Mouse (Mus musculus): Measurements from ENCODE around the gene Cdc42bpb.

Cdc42bpb gene

DNA sequence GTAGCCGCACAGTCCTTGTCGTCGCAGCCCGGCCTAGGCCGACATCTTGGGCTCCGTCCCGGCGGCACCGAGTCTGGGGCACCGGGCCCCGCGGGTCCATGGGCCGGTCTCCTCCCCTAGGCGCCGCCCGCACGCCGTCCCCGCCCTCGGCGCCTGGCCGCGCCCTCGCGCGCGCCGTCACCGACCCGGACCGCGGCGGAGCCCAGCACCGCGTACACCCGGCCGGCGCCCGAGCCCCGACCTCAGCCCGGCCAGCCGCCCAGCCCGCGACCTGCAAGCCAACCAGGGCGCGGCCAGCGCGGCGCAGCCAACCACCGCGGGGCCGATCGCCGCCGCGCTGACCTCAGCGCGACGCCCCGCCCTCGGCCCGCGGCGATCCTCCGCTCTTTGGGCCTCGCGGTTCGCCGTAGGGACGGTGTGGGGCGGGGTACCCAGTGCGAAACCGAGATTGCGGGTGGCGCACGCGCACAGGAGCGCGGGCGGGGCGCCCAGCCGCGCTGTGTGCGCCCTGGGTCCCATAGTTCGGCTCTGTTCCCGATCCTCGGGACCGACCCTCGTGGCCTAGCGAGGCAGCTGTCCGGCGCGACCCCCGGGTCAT, at the start of gene Cdc42bpb:
Gene Cdc42bpb, minus strand, starts transcription at position 343 of the 598 bp plus-strand sequence.
- DNase-seq, result peak; percentile 95

- peak; percentile 95 for DNase-seq
These were observed 48.4 kb upstream of the Cdc42bpb start for GRCm38 (mm10) chr12:111425789-111426460.

GRCm38 (mm10) chr12:111425258-111425657, 47.7 kb upstream of the Cdc42bpb start:
- DNase-seq, result peak; percentile 93

DNA sequence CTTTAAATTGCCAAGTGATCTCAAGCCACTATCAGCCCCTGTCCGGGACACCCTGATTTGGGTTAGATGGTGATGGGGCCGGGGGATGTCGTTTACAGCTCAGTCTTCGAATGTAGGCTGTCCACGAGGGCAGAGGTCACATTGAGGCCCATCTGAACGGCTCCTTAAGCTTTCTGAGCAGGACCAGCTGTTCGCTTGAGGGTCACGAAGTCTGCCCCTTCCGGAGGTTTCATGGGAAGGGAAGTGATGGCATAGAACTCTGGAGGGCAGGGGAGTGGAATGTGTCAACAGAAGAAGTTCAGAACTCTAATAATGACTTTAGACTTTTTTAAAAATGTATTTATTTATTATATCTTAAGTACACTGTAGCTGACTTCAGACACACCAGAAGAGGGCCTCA, 47.0 kb upstream of the Cdc42bpb start:
- DNase-seq, result peak; percentile 37

GRCm38 (mm10) chr12:111423570-111424129, 46.1 kb upstream of the Cdc42bpb start:
- no peak for DNase-seq

DNA sequence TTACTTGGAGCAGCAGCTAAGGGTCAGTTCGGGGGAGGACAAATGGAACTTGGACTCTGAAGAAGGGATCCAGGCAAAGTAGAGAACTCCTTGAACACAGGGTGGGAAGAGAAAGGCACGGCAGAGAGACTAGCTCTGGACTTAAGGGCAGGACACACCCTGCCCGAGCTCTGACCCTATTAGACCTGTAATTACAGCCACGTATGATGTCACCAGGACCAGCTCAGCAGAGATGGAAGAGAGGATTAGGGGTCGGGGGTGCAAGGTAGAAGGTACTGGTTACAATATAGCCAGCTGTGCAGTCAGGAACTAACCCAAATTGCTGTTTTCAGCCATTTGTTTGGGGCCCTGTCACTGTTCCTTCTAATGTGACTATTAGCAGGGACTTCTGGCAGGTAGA, 45.3 kb upstream of the Cdc42bpb start:
- no peak for DNase-seq

DNA sequence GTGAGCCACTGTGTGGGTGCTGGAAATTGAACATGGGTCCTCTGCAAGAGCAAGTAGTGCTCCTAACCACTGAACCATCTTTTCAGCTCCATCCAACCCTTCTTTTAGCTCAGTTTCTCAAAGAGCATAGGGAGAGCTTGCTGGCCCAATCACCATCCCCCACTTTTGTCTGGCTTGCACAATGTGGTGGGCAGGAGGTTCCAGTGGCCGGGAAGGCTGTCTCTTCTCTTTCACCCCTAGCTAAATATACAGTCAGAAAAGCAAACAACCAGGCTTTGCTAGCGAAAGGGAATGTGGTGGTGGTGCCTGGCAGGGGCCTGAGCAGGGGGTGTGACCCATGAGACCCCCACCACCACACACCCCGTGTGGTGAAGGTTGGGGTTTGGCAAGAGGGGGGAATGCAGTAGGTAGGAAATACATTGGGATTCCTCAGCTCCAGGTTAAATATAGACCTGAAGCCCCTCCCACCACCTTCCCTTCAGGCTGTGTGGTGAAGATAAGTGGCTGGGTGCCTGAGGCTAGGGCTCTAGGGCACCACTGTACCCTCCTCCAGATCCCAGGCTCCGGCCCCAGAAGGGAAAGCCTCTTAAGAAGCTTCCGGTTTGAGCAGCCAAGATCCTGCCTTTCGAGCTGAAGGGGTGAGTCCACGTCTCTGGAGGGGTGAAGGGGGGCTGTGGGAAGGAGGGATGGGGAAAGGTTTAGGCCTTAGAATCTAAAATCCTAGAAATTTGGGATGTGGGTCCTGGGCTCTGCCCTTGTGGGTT, 43.6 kb upstream of the Cdc42bpb start:
- DNase-seq, result no peak

DNA sequence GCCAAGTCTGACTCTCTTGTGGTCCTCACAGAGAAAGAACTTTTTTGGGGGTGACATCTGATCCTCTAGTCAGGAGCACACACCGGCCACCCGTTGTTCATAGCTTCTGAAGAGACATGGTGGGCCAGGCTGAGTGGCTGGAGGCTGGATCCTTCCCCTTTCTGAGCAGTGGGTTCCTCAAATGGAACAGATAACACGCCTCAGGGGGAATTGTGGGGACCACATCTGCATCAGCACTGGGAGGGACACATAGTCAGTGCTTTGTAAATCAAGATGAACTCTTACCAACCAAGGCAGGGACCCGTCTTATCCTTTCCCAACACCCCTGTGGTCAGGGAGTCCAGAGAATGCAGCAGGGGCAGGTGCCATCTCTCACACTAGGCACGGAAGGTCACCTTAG, 42.4 kb upstream of the Cdc42bpb start:
- no peak for DNase-seq

DNA sequence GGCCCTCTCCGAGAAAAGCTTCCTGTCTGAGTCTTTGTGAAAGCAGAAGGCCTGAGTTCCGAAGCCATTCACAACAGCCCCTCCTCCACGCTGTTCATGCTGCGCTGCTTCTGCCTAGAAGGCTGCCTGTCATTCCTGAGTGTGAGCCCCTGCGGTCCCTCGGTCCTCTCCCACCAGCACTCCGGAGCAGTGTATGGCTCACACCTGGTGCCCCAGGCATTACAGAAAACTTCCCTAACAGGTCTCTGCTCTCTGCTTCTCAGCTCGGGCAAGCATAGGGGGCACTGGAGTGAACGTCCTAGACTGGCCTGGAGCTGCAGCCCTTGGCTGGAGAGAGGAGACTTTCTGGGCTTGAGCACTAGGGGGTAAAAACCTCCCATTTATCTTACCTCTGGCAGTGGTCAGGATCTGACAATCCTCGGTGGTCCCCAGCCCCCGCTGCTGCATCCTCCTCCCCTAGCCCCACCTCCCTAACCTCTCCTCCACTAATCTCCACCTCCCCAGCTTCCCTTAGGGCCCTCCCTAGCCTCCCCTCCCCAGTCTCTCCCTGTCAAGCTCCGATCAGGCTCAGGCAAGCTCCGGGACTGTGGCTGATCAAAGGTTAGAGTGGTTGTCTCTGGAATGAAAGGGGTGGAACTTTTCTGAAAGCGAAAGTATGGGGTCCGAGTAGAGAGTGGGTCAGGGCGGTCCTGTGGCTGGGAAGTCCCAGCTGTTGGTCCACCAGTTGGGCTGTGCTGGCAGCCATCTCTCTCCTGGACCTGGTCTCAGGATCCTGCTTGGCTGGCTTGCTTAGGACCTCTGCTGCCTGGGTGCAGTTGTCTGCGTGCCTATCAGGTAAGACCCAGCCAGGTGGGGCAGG, 39.6 kb upstream of the Cdc42bpb start, which contains the start of gene Exoc3l4:
Gene Exoc3l4, plus strand, starts transcription at position 97 of the 859 bp plus-strand sequence.
- peak; percentile 64 for DNase-seq

- peak; percentile 96 for DNase-seq
These were observed 35.8 kb upstream of the Cdc42bpb start for GRCm38 (mm10) chr12:111413300-111413699.

DNA sequence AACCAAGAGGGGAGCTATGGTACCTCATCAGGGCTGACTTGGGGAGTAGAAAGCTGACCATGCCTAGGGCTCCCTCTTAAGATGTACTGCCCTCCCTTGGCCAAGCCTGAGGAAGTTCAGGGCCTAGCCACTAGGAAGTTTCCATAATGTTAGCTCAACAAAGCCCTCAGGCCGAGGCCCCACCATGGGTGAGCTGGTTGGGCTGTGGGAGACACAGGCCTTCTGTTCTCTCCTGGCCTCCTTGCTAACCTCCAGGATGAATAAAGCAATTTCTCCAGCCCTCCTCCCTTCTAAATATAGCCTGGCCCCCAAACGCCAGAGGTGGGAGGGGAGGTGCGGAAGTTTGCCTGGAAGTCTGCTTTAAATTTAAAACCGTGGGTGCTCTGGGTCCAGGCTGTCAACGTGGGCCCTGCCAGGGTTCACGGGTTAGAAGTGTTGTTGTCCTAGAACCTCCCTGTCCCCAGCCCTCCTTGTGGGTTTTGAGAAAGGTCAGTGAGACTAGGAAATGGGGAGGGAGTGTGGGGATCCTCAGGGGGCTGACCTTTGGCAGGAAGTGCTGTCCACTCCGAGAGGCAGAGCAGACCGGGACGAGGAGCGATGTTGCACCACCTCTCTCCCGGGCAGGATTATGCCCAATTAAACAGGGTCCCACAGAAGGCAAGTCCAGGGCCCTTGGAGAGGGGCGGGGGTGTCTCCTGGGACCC, 35.2 kb upstream of the Cdc42bpb start:
- peak; percentile 41 for DNase-seq

- DNase-seq, result no peak
These were observed 34.3 kb upstream of the Cdc42bpb start for GRCm38 (mm10) chr12:111411631-111412355.

DNA sequence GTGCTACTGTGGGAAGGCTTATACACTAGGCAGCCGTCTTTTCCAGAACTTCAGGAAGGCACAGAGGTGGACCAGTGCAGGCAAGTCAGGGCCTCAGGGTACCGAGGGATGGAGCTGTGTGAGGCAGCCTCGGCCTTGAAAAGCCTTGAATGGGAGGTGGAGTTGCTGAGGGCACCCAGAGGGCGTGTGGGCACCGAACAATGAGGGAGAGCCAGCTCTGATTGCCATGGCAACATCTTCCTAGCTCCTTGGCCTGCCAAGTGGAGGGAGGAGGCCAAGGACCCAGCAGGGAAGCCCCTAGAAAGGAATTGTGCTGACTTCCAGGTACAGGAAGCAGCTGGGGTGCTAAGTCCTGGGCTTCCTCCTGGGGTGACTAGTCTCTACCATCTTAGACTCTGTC, 32.1 kb upstream of the Cdc42bpb start:
- DNase-seq, result no peak

- no peak for DNase-seq
These were observed 29.1 kb upstream of the Cdc42bpb start, which contains the start of gene Lbhd2 for GRCm38 (mm10) chr12:111406622-111407021. Gene Lbhd2, plus strand, starts transcription at chr12:111406809.

GRCm38 (mm10) chr12:111404880-111405279, 27.4 kb upstream of the Cdc42bpb start:
- no peak for DNase-seq

GRCm38 (mm10) chr12:111401454-111402184, 24.1 kb upstream of the Cdc42bpb start:
- DNase-seq, result peak; percentile 88

GRCm38 (mm10) chr12:111396997-111397396, 19.5 kb upstream of the Cdc42bpb start:
- DNase-seq, result no peak

DNA sequence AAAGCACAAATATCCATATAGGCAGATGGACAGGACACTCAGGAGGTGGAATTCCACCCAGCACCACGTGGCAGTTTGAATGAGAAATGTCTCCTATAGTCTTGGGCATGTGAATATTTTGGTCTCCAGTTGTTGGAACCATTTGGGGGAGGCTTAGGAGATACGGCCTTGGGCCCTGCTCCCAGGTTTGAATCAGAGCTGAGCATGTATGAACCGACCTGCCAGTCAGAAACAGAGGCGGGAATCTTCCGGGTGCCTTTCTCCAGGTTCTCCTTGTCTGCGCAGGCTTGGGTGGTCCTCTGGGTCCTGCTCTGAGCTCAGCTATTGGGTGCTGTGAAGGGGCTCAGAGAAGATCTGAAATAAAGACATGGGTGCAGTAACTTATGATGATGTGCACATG, 16.5 kb upstream of the Cdc42bpb start:
- DNase-seq, result no peak

DNA sequence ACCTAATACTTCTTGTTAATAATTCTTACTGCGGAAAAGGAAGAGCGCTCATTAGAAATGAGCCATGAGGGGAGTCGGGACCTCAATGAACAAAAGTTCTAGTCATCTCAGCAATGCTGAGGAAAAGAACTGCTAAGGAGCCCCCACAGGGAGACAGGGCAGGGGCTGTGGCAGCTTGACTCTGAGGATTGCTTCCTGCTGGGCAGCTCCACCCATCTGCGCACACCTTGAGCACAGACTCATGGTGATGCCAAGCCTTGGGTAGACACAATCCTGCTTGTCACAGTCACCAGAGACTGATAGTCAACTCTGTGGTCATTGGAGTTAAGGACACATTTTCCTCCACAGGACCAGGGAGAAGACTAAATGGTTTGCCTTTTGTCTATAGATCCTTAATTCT, 9.6 kb upstream of the Cdc42bpb start:
- DNase-seq, result no peak

GRCm38 (mm10) chr12:111386642-111387120, 9.2 kb upstream of the Cdc42bpb start:
- peak; percentile 89 for DNase-seq
